Mouse (Mus musculus) gastrocnemius, adult 2 months (tissue): Measurements from ENCODE around the gene Gm5799. TPM values are rescaled to one million over a fixed set of nuclear protein-coding genes. Genes with fewer than 3 reads are reported as not detected.
A peak's percentile ranks its signal among the peaks of the same experiment; 100 is the strongest.
"Not testable (repeated sequence)": the region's sequence is repeated elsewhere in the genome, so short reads cannot be mapped to it uniquely, and the experiment has no call there.

Experiments
- DNase-seq: peaks from one replicate; pipeline ENCODE4 v3.0.0; 2022
- H3K27ac ChIP-seq: fragments of 200-600 bp; 2 replicates; pipeline ENCODE4 v1.8.1; 2022; ENCODE audit warnings: mild to moderate bottlenecking
- H3K4me3 ChIP-seq: fragments of 200-600 bp; 2 replicates; pipeline ENCODE4 v1.8.1; 2022; ENCODE audit warnings: mild to moderate bottlenecking, moderate library complexity
- intact Hi-C: fragments of 180-260 bp; cut with DNase I; formaldehyde crosslinking; loops from one replicate; pipeline ENCODE4 v1.15.1; 2025
- long read RNA-seq, 2 experiments: library from polyadenylated mRNA; stranded (forward); transcript quantifications; one replicate each; pipeline ENCODE4 v2.0.0; 2021
- total RNA-seq, 2 experiments: library from RNA; stranded (reverse); gene quantifications; 2 replicates each; pipeline ENCODE4 v1.2.3; 2021

Gene Gm5799
- total RNA-seq: not detected
- long read RNA-seq, experiment 1: 0 reads
- long read RNA-seq, experiment 2: 0 reads

- H3K27ac ChIP-seq, H3K4me3 ChIP-seq, DNase-seq, intact Hi-C loops: not testable (repeated sequence)
Measured at GRCm38 (mm10) chr14:43543276-43543675, at the start of gene Gm5799. TSS of gene Gm5799 (plus strand) at chr14:43543576.

- intact Hi-C loops, H3K4me3 ChIP-seq, DNase-seq, H3K27ac ChIP-seq: not testable (repeated sequence)
Measured at GRCm38 (mm10) chr14:43531052-43532010, 12.0 kb upstream of the Gm5799 start.

- H3K27ac ChIP-seq, DNase-seq, H3K4me3 ChIP-seq, intact Hi-C loops: not testable (repeated sequence)
Measured at GRCm38 (mm10) chr14:43532011-43532383, 11.4 kb upstream of the Gm5799 start.

GRCm38 (mm10) chr14:43532387-43532786 is 11.0 kb upstream of the Gm5799 start:
- H3K4me3 ChIP-seq, intact Hi-C loops, H3K27ac ChIP-seq: not testable (repeated sequence)
- peak; percentile 20 for DNase-seq

- DNase-seq, H3K27ac ChIP-seq, H3K4me3 ChIP-seq, intact Hi-C loops: not testable (repeated sequence)
Measured at GRCm38 (mm10) chr14:43538144-43538543, 5.2 kb upstream of the Gm5799 start.

GRCm38 (mm10) chr14:43546281-43546680 is 2.9 kb downstream of the Gm5799 start:
- H3K27ac ChIP-seq, H3K4me3 ChIP-seq, DNase-seq, intact Hi-C loops: not testable (repeated sequence)

GRCm38 (mm10) chr14:43552271-43552670 is 8.9 kb downstream of the Gm5799 start:
- intact Hi-C loops, H3K4me3 ChIP-seq, DNase-seq, H3K27ac ChIP-seq: not testable (repeated sequence)

- peak; percentile 13 for DNase-seq
Measured at GRCm38 (mm10) chr14:43577969-43578368, 34.6 kb downstream of the Gm5799 start.

GRCm38 (mm10) chr14:43579046-43579445 is 35.7 kb downstream of the Gm5799 start, which contains the start of gene Gm17654:
TSS of gene Gm17654 (minus strand) at chr14:43579146.
- H3K27ac ChIP-seq, intact Hi-C loops, DNase-seq, H3K4me3 ChIP-seq: not testable (repeated sequence)

More at GRCm38 (mm10) chr14:43577969-43578368, 34.6 kb downstream of the Gm5799 start:
- H3K4me3 ChIP-seq, intact Hi-C loops, H3K27ac ChIP-seq: not testable (repeated sequence)

Other genes starting within 250 kb of the Gm5799 start
- gene Gm8127, start 249.7 kb upstream of the Gm5799 start, total RNA-seq: not detected
- gene 1700001F09Rik, start 195.8 kb upstream of the Gm5799 start, total RNA-seq: not detected
- not detected for gene Gm8138, start 127.2 kb upstream of the Gm5799 start, total RNA-seq
- gene Gm17654, start 35.6 kb downstream of the Gm5799 start, total RNA-seq: not detected
- not detected for gene Gm10375, start 64.4 kb downstream of the Gm5799 start, total RNA-seq
- gene Gm8165, start 133.6 kb downstream of the Gm5799 start, total RNA-seq: not detected
- 1 to 10 TPM in 1 of 2 experiments, under 1 TPM in 1; 0.51 to 1.2 TPM for gene Gm7324, start 154.3 kb downstream of the Gm5799 start, total RNA-seq
- gene Gm16506, start 183.9 kb downstream of the Gm5799 start, total RNA-seq: not detected
- not detected for gene Gm6526, start 204.3 kb downstream of the Gm5799 start, total RNA-seq
- gene Gm8180, start 241.2 kb downstream of the Gm5799 start, total RNA-seq: not detected